31 mouse cellular contexts compared by ENCODE assay signal in the genomic region with DNA sequence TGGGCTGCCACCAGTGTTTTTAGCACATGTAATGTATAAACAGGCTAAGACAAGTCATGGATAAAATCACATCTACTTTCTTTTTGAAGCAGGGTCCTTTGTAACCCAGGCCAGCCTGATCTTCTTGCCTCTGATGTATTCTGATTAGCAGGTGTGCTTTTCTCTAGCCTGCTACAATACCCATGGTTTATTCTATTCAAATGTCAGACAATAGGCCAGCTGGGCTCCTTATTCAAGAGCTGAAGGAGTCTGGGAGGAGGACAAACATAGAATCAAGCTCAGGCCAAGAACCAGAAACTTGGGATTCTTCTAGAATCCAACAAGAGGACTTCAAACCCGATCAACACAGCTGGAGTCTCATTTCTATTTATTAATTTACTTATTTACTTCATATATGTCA. TPM values are rescaled to one million over a fixed set of nuclear protein-coding genes. Genes with fewer than 3 reads are reported as not detected.
DNase-seq lines count a peak whose midpoint lies in the region; ATAC-seq and TF ChIP-seq lines count a peak whose summit lies in the region.
"Had no signal": no experiment of that assay in that cellular context is flagged by ENCODE, and none has a peak within 500 bp of the region (broad histone marks: within the 10 kb centered on the region; RNA-seq: fewer than 3 reads in every experiment).

No protein-coding gene starts in this region.

- no peak for TF ChIP-seq POLR2A in ES-Bruce4 (IDR thresholded peaks at IDR 0.05; ENCODE audit: insufficient read depth, low read length)

- H3K4me1 ChIP-seq in midbrain, embryonic 10.5 days, result peaks cover 34% of the 10 kb centered on the region
- peaks cover 18% of the 10 kb centered on the region for H3K4me1 ChIP-seq in midbrain, embryonic 13.5 days (replicated peaks)
- peaks cover 2% of the 10 kb centered on the region for H3K4me1 ChIP-seq in ES-Bruce4 (ENCODE audit: control insufficient read depth, insufficient read depth, low read length)
- peaks cover 44% of the 10 kb centered on the region for H3K4me1 ChIP-seq in liver, embryonic 13.5 days (replicated peaks)
- peaks cover 9% of the 10 kb centered on the region for H3K4me1 ChIP-seq in heart, embryonic 11.5 days (ENCODE audit: control insufficient read depth, insufficient read depth, low read length)

- H3K9ac ChIP-seq in midbrain, embryonic 13.5 days (replicated peaks), result no peak overlapping the region
- 0 out of 2 replicates have a peak overlapping the region, but pooled peaks have one; percentile 3 for H3K9ac ChIP-seq in ES-Bruce4 (ENCODE audit: low read depth, poor library complexity, severe bottlenecking)
- H3K9ac ChIP-seq in liver, embryonic 13.5 days, result no peak overlapping the region
- no peak overlapping the region for H3K9ac ChIP-seq in heart, embryonic 11.5 days (ENCODE audit: low read depth, low read length)
- H3K9ac ChIP-seq: embryonic facial prominence, embryonic 13.5 days; forebrain, embryonic 15.5 days; heart, embryonic 12.5 days; hindbrain, embryonic 15.5 days; limb, embryonic 15.5 days; midbrain, embryonic 15.5 days had no signal

- no peak overlapping the region for H3K4me2 ChIP-seq in midbrain, embryonic 13.5 days (replicated peaks)
- no peak overlapping the region for H3K4me2 ChIP-seq in liver, embryonic 13.5 days
- no peak overlapping the region for H3K4me2 ChIP-seq in heart, embryonic 11.5 days
- H3K4me2 ChIP-seq: embryonic facial prominence, embryonic 13.5 days; forebrain, embryonic 15.5 days; heart, embryonic 12.5 days; hindbrain, embryonic 15.5 days; limb, embryonic 15.5 days; midbrain, embryonic 15.5 days had no signal

- DNase-seq in midbrain, embryonic 10.5 days (ENCODE audit: low spot score), result no peak
- peak; percentile 77 for DNase-seq in R1 (ENCODE audit: low read depth, low spot score)
- DNase-seq in liver, embryonic 13.5 days, result no peak
- no peak for DNase-seq in kidney, postnatal 36 days
- DNase-seq: adrenal gland, postnatal 10 days; B cell, adult 2 months; cerebellum, adult 11-12 months; cerebellum, adult 9-11 months; gastrocnemius, postnatal 36 days; heart, adult 18-20 months; heart, postnatal 4 days; kidney, adult 18-20 months; kidney, postnatal 4 days; layer of hippocampus, postnatal 36 days; lung, adult 18-20 months; lung, postnatal 4 days; right cerebral cortex, postnatal 25 days; spleen, adult 18-20 months; thymus, postnatal 25 days had no signal

- peak overlapping the region; percentile 57; the same call in 1 of the 2 replicates for H3K27ac ChIP-seq in midbrain, embryonic 10.5 days (replicated peaks)
- H3K27ac ChIP-seq in midbrain, embryonic 13.5 days, result no peak overlapping the region
- peak overlapping the region; percentile 100 for H3K27ac ChIP-seq in ES-Bruce4 (ENCODE audit: insufficient read depth, low read length)
- peak overlapping the region; percentile 39; the same call in 1 of the 2 replicates for H3K27ac ChIP-seq in liver, embryonic 13.5 days
- no peak overlapping the region for H3K27ac ChIP-seq in heart, embryonic 11.5 days (ENCODE audit: low read depth, low read length)
- H3K27ac ChIP-seq: embryonic facial prominence, embryonic 13.5 days; forebrain, embryonic 10.5 days; forebrain, embryonic 15.5 days; hindbrain, embryonic 15.5 days; limb, embryonic 10.5 days; midbrain, embryonic 15.5 days had no signal

- no peaks in the 10 kb centered on the region for H3K9me3 ChIP-seq in midbrain, embryonic 10.5 days (replicated peaks)
- H3K9me3 ChIP-seq in midbrain, embryonic 13.5 days, result no peaks in the 10 kb centered on the region
- H3K9me3 ChIP-seq in ES-Bruce4 (replicated peaks; ENCODE audit: control insufficient read depth, insufficient read depth, low read length, poor library complexity, severe bottlenecking), result no peaks in the 10 kb centered on the region
- no peaks in the 10 kb centered on the region for H3K9me3 ChIP-seq in liver, embryonic 13.5 days (replicated peaks)
- H3K9me3 ChIP-seq in heart, embryonic 11.5 days (replicated peaks; ENCODE audit: control insufficient read depth, low read length), result no peaks in the 10 kb centered on the region
- H3K9me3 ChIP-seq: embryonic facial prominence, embryonic 13.5 days; forebrain, embryonic 10.5 days; forebrain, embryonic 15.5 days; heart, embryonic 12.5 days; hindbrain, embryonic 15.5 days; limb, embryonic 10.5 days; limb, embryonic 15.5 days; midbrain, embryonic 15.5 days had no signal

- peaks cover 39% of the 10 kb centered on the region for H3K36me3 ChIP-seq in midbrain, embryonic 10.5 days
- H3K36me3 ChIP-seq in midbrain, embryonic 13.5 days, result peaks cover 28% of the 10 kb centered on the region
- H3K36me3 ChIP-seq in ES-Bruce4 (ENCODE audit: control insufficient read depth, insufficient read depth, low read length, poor library complexity, severe bottlenecking), result peaks cover 39% of the 10 kb centered on the region
- H3K36me3 ChIP-seq in liver, embryonic 13.5 days, result peaks cover 30% of the 10 kb centered on the region
- H3K36me3 ChIP-seq in heart, embryonic 11.5 days (ENCODE audit: control insufficient read depth, insufficient read depth, low read length), result peaks cover 23% of the 10 kb centered on the region

- H3K27me3 ChIP-seq in midbrain, embryonic 10.5 days (ENCODE audit: low read depth, poor library complexity, severe bottlenecking), result no peaks in the 10 kb centered on the region
- no peaks in the 10 kb centered on the region for H3K27me3 ChIP-seq in midbrain, embryonic 13.5 days
- no peaks in the 10 kb centered on the region for H3K27me3 ChIP-seq in ES-Bruce4 (ENCODE audit: control insufficient read depth, insufficient read depth, low read length, poor library complexity, severe bottlenecking)
- H3K27me3 ChIP-seq in liver, embryonic 13.5 days, result no peaks in the 10 kb centered on the region
- no peaks in the 10 kb centered on the region for H3K27me3 ChIP-seq in heart, embryonic 11.5 days (ENCODE audit: control insufficient read depth, insufficient read depth, low read length)
- H3K27me3 ChIP-seq: embryonic facial prominence, embryonic 13.5 days; forebrain, embryonic 15.5 days; heart, embryonic 12.5 days; hindbrain, embryonic 15.5 days; limb, embryonic 15.5 days; midbrain, embryonic 15.5 days had no signal

- no peak for ATAC-seq in midbrain, embryonic 13.5 days
- ATAC-seq in liver, embryonic 13.5 days (ENCODE audit: low read depth), result no peak
- no peak for ATAC-seq in heart, embryonic 11.5 days (replicated peaks; ENCODE audit: insufficient number of reproducible peaks, low FRiP score, low TSS enrichment)
- ATAC-seq: forebrain, embryonic 15.5 days; lung, postnatal 0 days; midbrain, embryonic 15.5 days had no signal

- no peak for TF ChIP-seq EP300 in ES-Bruce4 (IDR thresholded peaks at IDR 0.05; ENCODE audit: insufficient read depth, low read depth, low read length)

- H3K4me3 ChIP-seq in midbrain, embryonic 10.5 days, result no peak overlapping the region
- no peak overlapping the region for H3K4me3 ChIP-seq in midbrain, embryonic 13.5 days (replicated peaks)
- H3K4me3 ChIP-seq in ES-Bruce4 (ENCODE audit: low read depth, low read length), result no peak overlapping the region
- no peak overlapping the region for H3K4me3 ChIP-seq in liver, embryonic 13.5 days (replicated peaks)
- no peak overlapping the region for H3K4me3 ChIP-seq in heart, embryonic 11.5 days (ENCODE audit: low read depth, low read length)
- H3K4me3 ChIP-seq: embryonic facial prominence, embryonic 13.5 days; forebrain, embryonic 10.5 days; forebrain, embryonic 15.5 days; heart, embryonic 12.5 days; hindbrain, embryonic 15.5 days; limb, embryonic 15.5 days; midbrain, embryonic 15.5 days had no signal

- 81% methylated on average over 1 of the region's 1 CpGs for WGBS in midbrain, embryonic 10.5 days
- WGBS in midbrain, embryonic 13.5 days, result 53% methylated on average over 1 of the region's 1 CpGs
- WGBS in liver, embryonic 13.5 days (ENCODE audit: insufficient replicate concordance), result 79% methylated on average over 1 of the region's 1 CpGs
- WGBS in heart, embryonic 11.5 days (ENCODE audit: insufficient replicate concordance), result 96% methylated on average over 1 of the region's 1 CpGs

- TF ChIP-seq CTCF in ES-Bruce4 (IDR thresholded peaks at IDR 0.05; ENCODE audit: low read depth, low read length), result no peak

RNA-seq across cellular contexts. Expression of gene Myo1g, which starts 4.5 kb away (rescaled TPM):
- polyA plus RNA-seq in midbrain, embryonic 10.5 days (2016; fragmentation: Nextera tagmentation; extraction: Ambion mirVana), result 0.86 and 0.87 TPM in 2 replicates
- 0.27 and 0.32 TPM in 2 replicates for polyA plus RNA-seq in midbrain, embryonic 13.5 days (2015; fragmentation: Nextera tagmentation; extraction: Ambion mirVana)
- polyA plus RNA-seq in ES-Bruce4 (2011; ENCODE audit: insufficient read depth, insufficient read length, low read depth, missing spikeins), result 0.36 and 1.1 TPM in 2 replicates
- polyA plus RNA-seq in liver, embryonic 13.5 days (2015; fragmentation: Nextera tagmentation; extraction: Ambion mirVana), result 4.7 and 5.3 TPM in 2 replicates
- 0.72 and 0.90 TPM in 2 replicates for polyA plus RNA-seq in heart, embryonic 11.5 days (2014; fragmentation: Nextera tagmentation; extraction: Ambion mirVana)

RNA-seq across cellular contexts. Expression of gene Ccm2, which starts 21.4 kb away (rescaled TPM):
- 106 and 108 TPM in 2 replicates for polyA plus RNA-seq in midbrain, embryonic 10.5 days (2016; fragmentation: Nextera tagmentation; extraction: Ambion mirVana)
- polyA plus RNA-seq in midbrain, embryonic 13.5 days (2015; fragmentation: Nextera tagmentation; extraction: Ambion mirVana), result 82.4 and 87.8 TPM in 2 replicates
- 36.5 and 38.7 TPM in 2 replicates for polyA plus RNA-seq in ES-Bruce4 (2011; ENCODE audit: insufficient read depth, insufficient read length, low read depth, missing spikeins)
- 45.8 and 46.1 TPM in 2 replicates for polyA plus RNA-seq in liver, embryonic 13.5 days (2015; fragmentation: Nextera tagmentation; extraction: Ambion mirVana)
- 62.9 and 67.9 TPM in 2 replicates for polyA plus RNA-seq in heart, embryonic 11.5 days (2014; fragmentation: Nextera tagmentation; extraction: Ambion mirVana)

RNA-seq across cellular contexts. Expression of gene Purb, which starts 49.5 kb away (rescaled TPM):
- 15.1 and 15.5 TPM in 2 replicates for polyA plus RNA-seq in midbrain, embryonic 10.5 days (2016; fragmentation: Nextera tagmentation; extraction: Ambion mirVana)
- 12.7 and 13.9 TPM in 2 replicates for polyA plus RNA-seq in midbrain, embryonic 13.5 days (2015; fragmentation: Nextera tagmentation; extraction: Ambion mirVana)
- 49.8 and 52.0 TPM in 2 replicates for polyA plus RNA-seq in ES-Bruce4 (2011; ENCODE audit: insufficient read depth, insufficient read length, low read depth, missing spikeins)
- 11.1 and 12.6 TPM in 2 replicates for polyA plus RNA-seq in liver, embryonic 13.5 days (2015; fragmentation: Nextera tagmentation; extraction: Ambion mirVana)
- 22.3 and 25.5 TPM in 2 replicates for polyA plus RNA-seq in heart, embryonic 11.5 days (2014; fragmentation: Nextera tagmentation; extraction: Ambion mirVana)

Comparison
In these comparisons a context has a peak if more than half of its experiments do, and no peak if none do; other contexts are left out.
1. H3K27ac ChIP-seq: peak in midbrain, embryonic 10.5 days (single experiment), ES-Bruce4 (single experiment) and liver, embryonic 13.5 days (single experiment); none in midbrain, embryonic 13.5 days (single experiment) and heart, embryonic 11.5 days (single experiment).